In the genomic region with DNA sequence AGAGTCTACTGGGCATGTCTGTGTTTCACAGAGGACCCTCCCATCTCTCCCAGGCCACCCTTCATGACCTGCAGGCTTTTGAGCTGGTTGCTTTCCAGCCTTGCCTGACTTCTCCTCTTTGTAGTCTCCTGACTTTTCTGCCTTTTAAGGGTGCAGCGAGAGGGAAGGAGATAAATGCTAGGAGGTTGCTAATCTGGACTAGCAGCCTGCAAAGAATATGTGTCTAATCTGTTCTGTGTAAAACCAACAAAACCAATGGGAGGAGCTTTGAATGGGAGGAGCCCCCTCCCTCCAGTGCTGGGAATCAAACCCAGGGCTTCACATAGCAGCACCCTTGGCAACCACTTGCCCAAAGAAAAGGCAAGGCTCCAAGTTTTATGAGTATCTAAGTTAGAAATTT, we compare ENCODE assay signal across 35 mouse cellular contexts. TPM values are rescaled to one million over a fixed set of nuclear protein-coding genes. Genes with fewer than 3 reads are reported as not detected.
"Had no signal": no experiment of that assay in that cellular context is flagged by ENCODE, and none has a peak within 500 bp of the region (broad histone marks: within the 10 kb centered on the region; RNA-seq: fewer than 3 reads in every experiment).

No protein-coding gene starts in this region.

- H3K27me3 ChIP-seq: hindbrain, embryonic 12.5 days; intestine, embryonic 15.5 days; limb, embryonic 12.5 days had no signal

- H3K4me3 ChIP-seq: gastrocnemius, adult 2 months; heart, embryonic 10.5 days; heart, embryonic 12.5 days; hindbrain, embryonic 10.5 days; hindbrain, embryonic 12.5 days; intestine, embryonic 15.5 days; layer of hippocampus, adult 2 months; left cerebral cortex, adult 2 months; limb, embryonic 10.5 days; limb, embryonic 12.5 days had no signal

- H3K27ac ChIP-seq: gastrocnemius, adult 2 months; heart, embryonic 10.5 days; hindbrain, embryonic 10.5 days; hindbrain, embryonic 12.5 days; hindbrain, embryonic 14.5 days; intestine, embryonic 15.5 days; layer of hippocampus, adult 2 months; left cerebral cortex, adult 2 months; limb, embryonic 10.5 days; limb, embryonic 12.5 days had no signal

- H3K4me2 ChIP-seq: heart, embryonic 12.5 days; hindbrain, embryonic 12.5 days; hindbrain, embryonic 14.5 days; intestine, embryonic 15.5 days; limb, embryonic 12.5 days had no signal

- H3K36me3 ChIP-seq: heart, embryonic 10.5 days; heart, embryonic 12.5 days; hindbrain, embryonic 10.5 days; hindbrain, embryonic 12.5 days; intestine, embryonic 15.5 days; limb, embryonic 10.5 days; limb, embryonic 12.5 days had no signal

- ATAC-seq: hindbrain, embryonic 16.5 days; inflammation-experienced regulatory T-cells, adult 6 months; intestine, embryonic 15.5 days; intestine, postnatal 0 days had no signal

- DNase-seq: gastrocnemius, adult 2 months; gastrocnemius, postnatal 10 days; gastrocnemius, postnatal 25 days; heart, adult 18-20 months; heart, postnatal 10 days; heart, postnatal 4 days; kidney, adult 18-20 months; kidney, adult 8-10 months; kidney, postnatal 10 days; kidney, postnatal 25 days; kidney, postnatal 4 days had no signal

- H3K9ac ChIP-seq: heart, embryonic 12.5 days; hindbrain, embryonic 12.5 days; hindbrain, embryonic 14.5 days; intestine, embryonic 15.5 days; limb, embryonic 12.5 days had no signal

- H3K4me1 ChIP-seq: heart, embryonic 10.5 days; heart, embryonic 12.5 days; hindbrain, embryonic 12.5 days; intestine, embryonic 15.5 days; limb, embryonic 10.5 days; limb, embryonic 12.5 days had no signal

- H3K9me3 ChIP-seq: heart, embryonic 10.5 days; heart, embryonic 12.5 days; hindbrain, embryonic 10.5 days; hindbrain, embryonic 12.5 days; intestine, embryonic 15.5 days; limb, embryonic 10.5 days; limb, embryonic 12.5 days had no signal

RNA-seq across cellular contexts. Expression of gene 9130409I23Rik, which starts 17.3 kb away (rescaled TPM):
- total RNA-seq: gastrocnemius, adult 2 months; gastrocnemius, postnatal 10 days; gastrocnemius, postnatal 25 days; gastrocnemius, postnatal 4 days; granulocyte monocyte progenitor cell, adult 5-6 weeks; heart, adult 18-20 months; heart, postnatal 10 days; heart, postnatal 25 days; heart, postnatal 4 days; layer of hippocampus, postnatal 10 days; left cerebral cortex, adult 2 months; left cerebral cortex, postnatal 14 days; left cerebral cortex, postnatal 36 days had no signal
- polyA plus RNA-seq: frontal cortex, adult 2 months; heart, embryonic 10.5 days; heart, embryonic 12.5 days; heart, embryonic 14.5 days; hindbrain, embryonic 10.5 days; hindbrain, embryonic 14.5 days; hindbrain, embryonic 16.5 days; inflammation-experienced regulatory T-cells, adult 6 months; intestine, embryonic 15.5 days; kidney, embryonic 14.5 days; kidney, embryonic 16.5 days; limb, embryonic 10.5 days; limb, embryonic 12.5 days; limb, embryonic 14.5 days had no signal
